Mouse (Mus musculus): ENCODE results near the gene Fam219a.

- TF ChIP-seq CTCF (IDR thresholded peaks at IDR 0.05; ENCODE audit: low read depth) (no peak), EP300 (IDR thresholded peaks at IDR 0.05; ENCODE audit: low read depth) (no peak)
These were observed 42.8 kb downstream of the Fam219a start for GRCm38 (mm10) chr4:41526553-41526952.

Data from heart, postnatal 0 days (tissue).